Mouse (Mus musculus) heart, postnatal 0 days (tissue): ENCODE results near the gene Cdkl2.

Experiments
- CTCF ChIP-seq: IDR thresholded peaks from 2 replicates; pipeline ENCODE4 v1.5.1; 2016; ENCODE audit warnings: antibody characterized with exemption, control low read depth, low read depth
- EP300 ChIP-seq: IDR thresholded peaks from 2 replicates; pipeline ENCODE4 v1.6.1; 2016; ENCODE audit warnings: antibody characterized with exemption, low read depth

- TF ChIP-seq CTCF = no peak
- TF ChIP-seq EP300 = no peak
These were observed 1.0 kb downstream of the Cdkl2 start for GRCm38 (mm10) chr5:92042377-92043348.
